Mouse (Mus musculus): ENCODE measurements around the gene Tcaf3. TPM values are rescaled to one million over a fixed set of nuclear protein-coding genes. Genes with fewer than 3 reads are reported as not detected.

Tcaf3 gene
- not detected in 2 replicates for polyA plus RNA-seq (2015; fragmentation: Nextera tagmentation; extraction: Ambion mirVana)

DNA sequence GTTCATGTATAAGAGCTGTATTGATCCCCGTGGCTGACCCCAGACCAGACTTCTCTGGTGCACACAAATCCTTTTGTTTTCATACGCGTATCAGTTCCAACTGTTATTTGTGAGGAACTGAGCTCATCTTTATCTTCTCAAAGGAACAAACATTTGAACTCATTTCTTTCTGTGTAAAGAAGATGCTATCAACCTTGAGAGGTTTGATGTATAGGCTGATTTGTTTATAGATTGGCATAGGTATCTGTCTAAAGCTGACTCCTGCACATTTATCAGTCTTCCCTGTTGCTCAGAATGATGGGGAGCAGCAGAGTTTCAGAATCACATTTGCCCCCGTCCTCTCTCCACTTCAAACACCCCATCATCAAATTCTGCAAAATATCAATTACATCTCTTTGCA is at the start of gene Tcaf3:
Tcaf3 (minus strand) TSS at position 101 of the 400 bp plus-strand sequence.
- ATAC-seq (replicated peaks) = no peak
- WGBS = 80% methylated on average over 4 of the region's 4 CpGs
- H3K9me3 ChIP-seq = no peaks in the 10 kb centered on the region
- no peak within 1 kb of the TSS for H3K9ac ChIP-seq (replicated peaks)
- no peak within 1 kb of the TSS for H3K4me3 ChIP-seq
- no peak within 1 kb of the TSS for H3K4me2 ChIP-seq (replicated peaks)
- no peaks in the 10 kb centered on the region for H3K4me1 ChIP-seq
- H3K27ac ChIP-seq (replicated peaks) = no peak within 1 kb of the TSS
- H3K27me3 ChIP-seq = no peaks in the 10 kb centered on the region
- H3K36me3 ChIP-seq = no peaks in the 10 kb centered on the region

DNA sequence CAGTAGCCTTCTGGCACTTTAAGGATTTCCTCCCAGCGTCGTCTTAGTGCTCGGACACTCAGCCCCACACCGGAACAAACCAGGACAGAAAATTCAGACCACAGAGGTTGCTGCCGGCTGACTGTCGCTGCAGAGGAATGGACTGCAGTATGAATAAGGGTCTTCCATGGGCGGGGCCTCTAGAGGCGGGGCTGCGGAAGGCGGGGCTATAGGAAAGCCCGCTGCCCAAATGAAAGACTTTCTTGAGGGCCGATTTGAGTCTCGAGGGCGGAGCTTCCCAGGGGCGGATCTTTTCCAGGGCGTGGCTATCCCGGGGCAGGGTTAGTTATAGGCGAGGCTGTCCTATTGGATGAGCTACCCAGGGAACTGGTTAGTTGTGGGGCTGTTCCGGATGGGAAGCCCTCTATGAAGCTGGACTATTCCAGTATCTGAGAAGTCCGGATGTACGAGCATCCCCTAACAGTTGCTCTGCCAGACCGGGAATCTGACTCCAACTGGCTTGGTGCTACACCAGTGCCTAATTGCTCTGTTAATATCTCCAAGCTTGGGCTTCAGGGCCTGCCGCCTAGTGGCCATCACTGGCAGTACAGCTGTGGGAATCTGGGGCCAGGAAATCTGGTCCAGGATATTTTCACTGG is 47.5 kb upstream of the Tcaf3 start, which contains the start of gene Tcaf2:
Tcaf2 (minus strand) TSS at position 343 of the 638 bp plus-strand sequence.
- Histone ChIP-seq H3K4me3 (peak within 1 kb of the TSS; percentile 34), H3K9me3 (no peaks in the 10 kb centered on the region), H3K36me3 (no peaks in the 10 kb centered on the region), H3K27ac (replicated peaks) (no peak within 1 kb of the TSS), H3K9ac (replicated peaks) (no peak within 1 kb of the TSS; the same call in 1 of the 2 replicates), H3K4me2 (replicated peaks) (peak within 1 kb of the TSS; percentile 45), H3K4me1 (peaks cover 5% of the 10 kb centered on the region; the same call in 1 of the 2 replicates), H3K27me3 (no peaks in the 10 kb centered on the region)
- ATAC-seq (replicated peaks) = peak; percentile 97
- under 1% methylated on average over 23 of the region's 23 CpGs for WGBS

GRCm38 (mm10) chr6:42634393-42634792 is 36.9 kb upstream of the Tcaf3 start:
- no peaks in the 10 kb centered on the region for H3K27me3 ChIP-seq
- 93% methylated on average over 5 of the region's 5 CpGs for WGBS
- H3K4me3 ChIP-seq = no peak overlapping the region
- ATAC-seq (replicated peaks) = no peak
- H3K9me3 ChIP-seq = no peaks in the 10 kb centered on the region
- no peaks in the 10 kb centered on the region for H3K36me3 ChIP-seq
- no peak overlapping the region for H3K27ac ChIP-seq (replicated peaks)
- no peak overlapping the region for H3K9ac ChIP-seq (replicated peaks)
- no peak overlapping the region for H3K4me2 ChIP-seq (replicated peaks)
- H3K4me1 ChIP-seq = no peaks in the 10 kb centered on the region

- no peaks in the 10 kb centered on the region for H3K9me3 ChIP-seq
- H3K27ac ChIP-seq (replicated peaks) = no peak overlapping the region
- H3K4me1 ChIP-seq = no peaks in the 10 kb centered on the region
- H3K4me2 ChIP-seq (replicated peaks) = no peak overlapping the region
- H3K27me3 ChIP-seq = no peaks in the 10 kb centered on the region
- ATAC-seq (replicated peaks) = no peak
- no peak overlapping the region for H3K4me3 ChIP-seq
- H3K9ac ChIP-seq (replicated peaks) = no peak overlapping the region
- WGBS = 75% methylated on average over 4 of the region's 4 CpGs
- H3K36me3 ChIP-seq = no peaks in the 10 kb centered on the region
Observed at GRCm38 (mm10) chr6:42631395-42631794, 33.9 kb upstream of the Tcaf3 start.

- Histone ChIP-seq H3K4me2 (replicated peaks) (no peak overlapping the region), H3K9me3 (no peaks in the 10 kb centered on the region), H3K36me3 (no peaks in the 10 kb centered on the region), H3K4me1 (no peaks in the 10 kb centered on the region), H3K27me3 (no peaks in the 10 kb centered on the region), H3K9ac (replicated peaks) (no peak overlapping the region), H3K4me3 (no peak overlapping the region), H3K27ac (replicated peaks) (no peak overlapping the region)
- ATAC-seq (replicated peaks) = no peak
- 75% methylated on average over 2 of the region's 2 CpGs for WGBS
Observed at GRCm38 (mm10) chr6:42616904-42617303, 19.4 kb upstream of the Tcaf3 start.

- Histone ChIP-seq H3K4me2 (replicated peaks) (no peak overlapping the region), H3K27ac (replicated peaks) (no peak overlapping the region), H3K27me3 (no peaks in the 10 kb centered on the region)
Observed at GRCm38 (mm10) chr6:42612218-42612617, 14.7 kb upstream of the Tcaf3 start.

GRCm38 (mm10) chr6:42610954-42611522 is 13.5 kb upstream of the Tcaf3 start:
- no peak overlapping the region for H3K4me3 ChIP-seq
- ATAC-seq (replicated peaks) = no peak
- H3K9ac ChIP-seq (replicated peaks) = no peak overlapping the region
- H3K27me3 ChIP-seq = no peaks in the 10 kb centered on the region
- H3K4me2 ChIP-seq (replicated peaks) = no peak overlapping the region
- H3K9me3 ChIP-seq = no peaks in the 10 kb centered on the region
- H3K36me3 ChIP-seq = no peaks in the 10 kb centered on the region
- no peak overlapping the region for H3K27ac ChIP-seq (replicated peaks)
- H3K4me1 ChIP-seq = no peaks in the 10 kb centered on the region
- WGBS = 76% methylated on average over 4 of the region's 4 CpGs

More at GRCm38 (mm10) chr6:42612218-42612617, 14.7 kb upstream of the Tcaf3 start:
- no peaks in the 10 kb centered on the region for H3K36me3 ChIP-seq
- no peaks in the 10 kb centered on the region for H3K4me1 ChIP-seq
- H3K4me3 ChIP-seq = no peak overlapping the region
- H3K9me3 ChIP-seq = no peaks in the 10 kb centered on the region
- no peak overlapping the region for H3K9ac ChIP-seq (replicated peaks)
- no peak for ATAC-seq (replicated peaks)

- Histone ChIP-seq H3K36me3 (no peaks in the 10 kb centered on the region), H3K4me2 (replicated peaks) (no peak overlapping the region), H3K27me3 (no peaks in the 10 kb centered on the region), H3K4me1 (no peaks in the 10 kb centered on the region), H3K4me3 (no peak overlapping the region), H3K27ac (replicated peaks) (no peak overlapping the region), H3K9me3 (no peaks in the 10 kb centered on the region), H3K9ac (replicated peaks) (no peak overlapping the region)
- ATAC-seq (replicated peaks) = no peak
- WGBS = 58% methylated on average over 17 of the region's 17 CpGs
Observed at GRCm38 (mm10) chr6:42593138-42593882, 4.2 kb downstream of the Tcaf3 start.

- Histone ChIP-seq H3K36me3 (no peaks in the 10 kb centered on the region), H3K4me2 (replicated peaks) (no peak overlapping the region), H3K4me3 (no peak overlapping the region), H3K4me1 (no peaks in the 10 kb centered on the region), H3K9me3 (no peaks in the 10 kb centered on the region), H3K27me3 (no peaks in the 10 kb centered on the region), H3K27ac (replicated peaks) (no peak overlapping the region), H3K9ac (replicated peaks) (no peak overlapping the region)
- WGBS = 92% methylated on average over 5 of the region's 5 CpGs
- no peak for ATAC-seq (replicated peaks)
Observed at GRCm38 (mm10) chr6:42586569-42586968, 10.9 kb downstream of the Tcaf3 start.

- H3K27me3 ChIP-seq = no peaks in the 10 kb centered on the region
- no peak overlapping the region for H3K4me2 ChIP-seq (replicated peaks)
- WGBS = under 1% methylated on average over 7 of the region's 7 CpGs
- H3K36me3 ChIP-seq = no peaks in the 10 kb centered on the region
- H3K9ac ChIP-seq (replicated peaks) = no peak overlapping the region
- no peak for ATAC-seq (replicated peaks)
- no peaks in the 10 kb centered on the region for H3K9me3 ChIP-seq
- H3K4me1 ChIP-seq = no peaks in the 10 kb centered on the region
- no peak overlapping the region for H3K27ac ChIP-seq (replicated peaks)
- no peak overlapping the region for H3K4me3 ChIP-seq
Observed at GRCm38 (mm10) chr6:42583488-42583872, 14.0 kb downstream of the Tcaf3 start.

- ATAC-seq (replicated peaks) = no peak
- H3K9me3 ChIP-seq = no peaks in the 10 kb centered on the region
- H3K9ac ChIP-seq (replicated peaks) = no peak overlapping the region
- no peak overlapping the region for H3K4me3 ChIP-seq
- no peaks in the 10 kb centered on the region for H3K4me1 ChIP-seq
- H3K27me3 ChIP-seq = no peaks in the 10 kb centered on the region
- H3K4me2 ChIP-seq (replicated peaks) = no peak overlapping the region
- H3K27ac ChIP-seq (replicated peaks) = no peak overlapping the region
- WGBS = 70% methylated on average over 9 of the region's 9 CpGs
- H3K36me3 ChIP-seq = no peaks in the 10 kb centered on the region
Observed at GRCm38 (mm10) chr6:42582741-42583487, 14.6 kb downstream of the Tcaf3 start.

GRCm38 (mm10) chr6:42578678-42579077 is 18.8 kb downstream of the Tcaf3 start:
- Histone ChIP-seq H3K9me3 (no peaks in the 10 kb centered on the region), H3K4me2 (replicated peaks) (no peak overlapping the region), H3K27ac (replicated peaks) (no peak overlapping the region), H3K4me1 (no peaks in the 10 kb centered on the region), H3K27me3 (no peaks in the 10 kb centered on the region), H3K36me3 (no peaks in the 10 kb centered on the region), H3K4me3 (no peak overlapping the region), H3K9ac (replicated peaks) (no peak overlapping the region)
- no peak for ATAC-seq (replicated peaks)
- 85% methylated on average over 4 of the region's 4 CpGs for WGBS

Data from forebrain, embryonic 15.5 days (tissue).